8 mouse cellular contexts compared by ENCODE assay signal in the genomic region with DNA sequence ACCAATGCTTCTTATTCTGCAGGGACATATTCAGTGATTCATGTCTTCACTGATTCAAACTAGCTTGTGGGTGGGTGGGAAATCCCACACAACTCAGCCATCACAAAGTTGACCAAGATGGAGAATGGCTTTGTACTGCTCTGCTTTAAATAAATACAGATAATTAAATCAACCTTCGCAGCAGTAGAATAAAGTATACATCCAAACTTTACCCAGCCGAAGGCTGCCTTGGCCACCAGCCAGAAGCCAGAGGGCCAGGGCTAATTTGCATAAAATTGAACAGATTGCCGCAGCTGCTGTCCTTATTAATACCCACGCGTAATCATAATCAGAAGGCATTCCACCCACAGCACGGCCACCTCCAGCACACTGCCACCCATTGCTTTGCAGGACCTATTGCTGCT.
DNase-seq lines count a peak whose midpoint lies in the region; ATAC-seq lines count a peak whose summit lies in the region.

No protein-coding gene starts in this region.

- H3K4me1 ChIP-seq in kidney, embryonic 16.5 days (ENCODE audit: insufficient read depth, low read length), result 0 out of 2 replicates have a peak, but pooled peaks cover 5% of the 10 kb centered on the region
- H3K4me1 ChIP-seq in embryonic facial prominence, embryonic 11.5 days (ENCODE audit: control insufficient read depth, insufficient read depth, low read length), result no peaks in the 10 kb centered on the region
- H3K4me1 ChIP-seq in hindbrain, embryonic 13.5 days (replicated peaks), result peaks cover 13% of the 10 kb centered on the region
- no peaks in the 10 kb centered on the region for H3K4me1 ChIP-seq in stomach, embryonic 14.5 days (ENCODE audit: control insufficient read depth, insufficient read depth, low read length)

- DNase-seq in kidney, adult 8-10 months, result no peak
- peak; percentile 47 for DNase-seq in embryonic facial prominence, embryonic 11.5 days (ENCODE audit: low spot score)
- DNase-seq in left cerebral cortex, postnatal 25 days (ENCODE audit: low spot score in 2 of 2), result peak; percentile 55 to 87
- no peak for DNase-seq in ovary, adult 18-20 months (ENCODE audit: low spot score)
- DNase-seq in thymus, postnatal 36 days, result no peak

- H3K4me2 ChIP-seq in kidney, embryonic 16.5 days (replicated peaks; ENCODE audit: low read depth, low read length), result peak overlapping the region; percentile 39
- no peak overlapping the region for H3K4me2 ChIP-seq in embryonic facial prominence, embryonic 11.5 days (ENCODE audit: low read depth, low read length)
- peak overlapping the region; percentile 34 for H3K4me2 ChIP-seq in hindbrain, embryonic 13.5 days
- peak overlapping the region; percentile 31 for H3K4me2 ChIP-seq in stomach, embryonic 14.5 days (replicated peaks; ENCODE audit: low read depth, low read length)

- no peak overlapping the region for H3K27ac ChIP-seq in kidney, embryonic 16.5 days (ENCODE audit: low read length)
- H3K27ac ChIP-seq in embryonic facial prominence, embryonic 11.5 days (replicated peaks; ENCODE audit: low read depth, low read length), result no peak overlapping the region
- peak overlapping the region; percentile 40; the same call in 1 of the 2 replicates for H3K27ac ChIP-seq in hindbrain, embryonic 13.5 days
- H3K27ac ChIP-seq in stomach, embryonic 14.5 days (ENCODE audit: low read length), result peak overlapping the region; percentile 24; the same call in 1 of the 2 replicates

- no peaks in the 10 kb centered on the region for H3K9me3 ChIP-seq in kidney, embryonic 16.5 days (ENCODE audit: low read length)
- H3K9me3 ChIP-seq in embryonic facial prominence, embryonic 11.5 days (replicated peaks; ENCODE audit: control insufficient read depth, low read length), result no peaks in the 10 kb centered on the region
- H3K9me3 ChIP-seq in hindbrain, embryonic 13.5 days, result no peaks in the 10 kb centered on the region
- no peaks in the 10 kb centered on the region for H3K9me3 ChIP-seq in stomach, embryonic 14.5 days (ENCODE audit: control insufficient read depth, low read depth, low read length)

- intact Hi-C loops in left cerebral cortex, postnatal 25 days (cut with DNase I), result loop anchor here (5.0 kb wide), 1 partner anchor 327 kb away; no protein-coding TSS in a partner anchor

- no peaks in the 10 kb centered on the region for H3K36me3 ChIP-seq in kidney, embryonic 16.5 days (ENCODE audit: insufficient read depth, low read length)
- no peaks in the 10 kb centered on the region for H3K36me3 ChIP-seq in embryonic facial prominence, embryonic 11.5 days (replicated peaks; ENCODE audit: control insufficient read depth, insufficient read depth, low read depth, low read length)
- no peaks in the 10 kb centered on the region for H3K36me3 ChIP-seq in hindbrain, embryonic 13.5 days
- no peaks in the 10 kb centered on the region for H3K36me3 ChIP-seq in stomach, embryonic 14.5 days (ENCODE audit: control insufficient read depth, insufficient read depth, low read length)

- no peak for ATAC-seq in kidney, embryonic 16.5 days (ENCODE audit: low FRiP score, low TSS enrichment)
- no peak for ATAC-seq in embryonic facial prominence, embryonic 11.5 days (replicated peaks; ENCODE audit: insufficient number of reproducible peaks, low FRiP score, low TSS enrichment, low read depth)
- peak; percentile 78 for ATAC-seq in hindbrain, embryonic 13.5 days (ENCODE audit: low FRiP score)
- ATAC-seq in stomach, embryonic 14.5 days (ENCODE audit: insufficient number of reproducible peaks, insufficient read depth, low FRiP score, low read depth), result peak; percentile 51; the same call in 1 of the 2 replicates

- H3K27me3 ChIP-seq in kidney, embryonic 16.5 days (ENCODE audit: insufficient read depth, low read length), result no peaks in the 10 kb centered on the region
- no peaks in the 10 kb centered on the region for H3K27me3 ChIP-seq in embryonic facial prominence, embryonic 11.5 days (ENCODE audit: control insufficient read depth, insufficient read depth, low read length)
- no peaks in the 10 kb centered on the region for H3K27me3 ChIP-seq in hindbrain, embryonic 13.5 days
- no peaks in the 10 kb centered on the region for H3K27me3 ChIP-seq in stomach, embryonic 14.5 days (ENCODE audit: control insufficient read depth, insufficient read depth, low read length)

- WGBS in kidney, embryonic 16.5 days, result 57% methylated on average over 6 of the region's 6 CpGs
- WGBS in embryonic facial prominence, embryonic 11.5 days, result 51% methylated on average over 6 of the region's 6 CpGs
- 9% methylated on average over 6 of the region's 6 CpGs for WGBS in hindbrain, embryonic 13.5 days
- 35% methylated on average over 6 of the region's 6 CpGs for WGBS in stomach, embryonic 14.5 days

- no peak overlapping the region for H3K9ac ChIP-seq in kidney, embryonic 16.5 days (replicated peaks; ENCODE audit: low read length)
- H3K9ac ChIP-seq in embryonic facial prominence, embryonic 11.5 days (replicated peaks; ENCODE audit: low read length), result no peak overlapping the region
- no peak overlapping the region for H3K9ac ChIP-seq in hindbrain, embryonic 13.5 days
- H3K9ac ChIP-seq in stomach, embryonic 14.5 days (replicated peaks; ENCODE audit: low read depth, low read length), result no peak overlapping the region

- H3K4me3 ChIP-seq in kidney, embryonic 16.5 days (ENCODE audit: low read length), result no peak overlapping the region
- H3K4me3 ChIP-seq in embryonic facial prominence, embryonic 11.5 days (ENCODE audit: low read depth, low read length), result no peak overlapping the region
- H3K4me3 ChIP-seq in hindbrain, embryonic 13.5 days, result no peak overlapping the region
- no peak overlapping the region for H3K4me3 ChIP-seq in stomach, embryonic 14.5 days (ENCODE audit: low read depth, low read length)

Comparison
In these comparisons a context has a peak if more than half of its experiments do, and no peak if none do; other contexts are left out.
1. ATAC-seq: peak in hindbrain, embryonic 13.5 days (single experiment) and stomach, embryonic 14.5 days (single experiment); none in kidney, embryonic 16.5 days (single experiment) and embryonic facial prominence, embryonic 11.5 days (single experiment).
2. H3K27ac ChIP-seq: peak in hindbrain, embryonic 13.5 days (single experiment) and stomach, embryonic 14.5 days (single experiment); none in kidney, embryonic 16.5 days (single experiment) and embryonic facial prominence, embryonic 11.5 days (single experiment).
3. DNase-seq: peak in embryonic facial prominence, embryonic 11.5 days (single experiment) and left cerebral cortex, postnatal 25 days (2 of 2); none in kidney, adult 8-10 months (0 of 2), ovary, adult 18-20 months (single experiment) and thymus, postnatal 36 days (0 of 2).